Mouse (Mus musculus) forebrain, embryonic 11.5 days (tissue): Measurements from ENCODE around the gene Dmd. TPM values are rescaled to one million over a fixed set of nuclear protein-coding genes. Genes with fewer than 3 reads are reported as not detected.

Experiments used
- ATAC-seq: fragments of 200-750 bp; cut with Nextera tagmentation; replicated peaks from 2 replicates; pipeline ENCODE4 v1.8.0; 2017; ENCODE audit warnings: moderate TSS enrichment; ENCODE audit not compliant: low FRiP score
- DNase-seq: peaks from one replicate; pipeline ENCODE4 v3.0.0-alpha.2; 2017; ENCODE audit warnings: low spot score
- H3K27ac ChIP-seq: fragments of 300-500 bp; sonication (generic); 2 replicates; pipeline ENCODE4 v1.5.1; 2014; ENCODE audit warnings: low read depth, low read length
- H3K27me3 ChIP-seq: fragments of 300-500 bp; sonication (generic); 2 replicates; pipeline ENCODE4 v1.6.1; 2014; ENCODE audit warnings: mild to moderate bottlenecking, low read length, mixed read lengths; ENCODE audit not compliant: control insufficient read depth, insufficient read depth
- H3K36me3 ChIP-seq: fragments of 300-500 bp; sonication (generic); 2 replicates; pipeline ENCODE4 v1.6.1; 2014; ENCODE audit warnings: mild to moderate bottlenecking, low read length, moderate library complexity, mixed read lengths; ENCODE audit not compliant: control insufficient read depth, insufficient read depth
- H3K4me1 ChIP-seq: fragments of 300-500 bp; sonication (generic); replicated peaks from 2 replicates; pipeline ENCODE4 v1.6.1; 2014; ENCODE audit warnings: low read length, mixed read lengths; ENCODE audit not compliant: control insufficient read depth, insufficient read depth
- H3K4me2 ChIP-seq: fragments of 300-500 bp; sonication (generic); 2 replicates; pipeline ENCODE4 v1.6.1; 2014; ENCODE audit warnings: low read depth, mild to moderate bottlenecking, low read length, moderate library complexity, mixed read lengths; ENCODE audit not compliant: severe bottlenecking
- H3K4me3 ChIP-seq: fragments of 300-500 bp; sonication (generic); 2 replicates; pipeline ENCODE4 v1.5.1; 2014; ENCODE audit warnings: low read depth, low read length
- H3K9ac ChIP-seq: fragments of 300-500 bp; sonication (generic); 2 replicates; pipeline ENCODE4 v1.6.1; 2014; ENCODE audit warnings: low read length
- H3K9me3 ChIP-seq: fragments of 300-500 bp; sonication (generic); 2 replicates; pipeline ENCODE4 v1.6.1; 2016; ENCODE audit warnings: low read length, mixed read lengths; ENCODE audit not compliant: control insufficient read depth
- WGBS: fragments of 180-500 bp; shearing (Covaris S2); extraction: QIAGEN DNeasy Blood & Tissue Kit; methylation state at CpG from one replicate; pipeline ENCODE4 v1.1.7; 2014; 5-methylcytosine and 5-hydroxymethylcytosine counted together
- polyA plus RNA-seq: library from polyadenylated mRNA; unstranded; fragments of >200 nt; fragmentation: Nextera tagmentation; extraction: Ambion mirVana; gene quantifications from 2 replicates; pipeline ENCODE4 v1.2.1, GENCODE M21; 2014

The Dmd gene
- polyA plus RNA-seq, 1 experiment from 2014 or later, result 21.5 TPM

DNA sequence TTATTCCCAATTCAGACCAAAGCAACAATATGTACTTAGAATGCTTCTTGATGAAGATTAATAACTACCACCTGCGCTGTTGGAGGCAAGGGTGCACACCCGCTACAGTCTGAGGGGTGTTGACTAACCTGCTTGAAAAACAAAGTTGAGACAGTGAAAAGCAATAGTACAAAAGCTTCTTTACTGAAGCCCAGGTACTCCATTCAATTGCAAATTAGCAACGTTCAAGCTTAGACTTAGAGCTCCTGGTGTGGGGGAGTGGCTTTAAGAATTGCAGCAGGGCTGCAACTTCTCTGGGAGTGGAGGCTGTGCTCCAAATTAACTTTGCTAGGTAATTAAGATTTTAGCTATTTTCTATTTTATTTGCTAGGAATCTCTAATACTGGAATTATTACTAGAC is 1495.3 kb downstream of the Dmd start:
- ATAC-seq, result no peak
- 29% methylated on average over 3 of the region's 3 CpGs for WGBS
- no peaks in the 10 kb centered on the region for H3K27me3 ChIP-seq

DNA sequence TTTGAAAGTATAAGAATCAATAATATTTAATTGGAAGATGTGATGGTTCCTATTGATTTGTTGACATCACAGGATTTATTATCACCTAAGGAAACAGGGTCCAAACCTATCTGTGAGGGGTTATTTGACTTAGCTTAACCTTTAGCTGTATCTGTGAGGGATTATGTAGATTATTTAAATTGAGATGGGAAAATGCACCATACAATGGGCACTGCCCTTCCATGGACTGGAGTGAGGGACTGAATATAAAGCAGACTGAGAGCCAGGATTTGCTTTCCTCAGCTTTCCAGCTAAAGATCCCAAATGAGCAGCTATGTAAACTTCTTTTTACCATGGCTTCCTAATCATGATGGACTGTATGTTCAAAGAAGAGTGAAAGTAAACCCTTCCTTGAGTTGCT is 1496.0 kb downstream of the Dmd start:
- H3K4me2 ChIP-seq, result no peak overlapping the region

More for the DNA sequence above, 1495.3 kb downstream of the Dmd start:
- Histone ChIP-seq H3K4me3 (no peak overlapping the region), H3K4me1 (no peaks in the 10 kb centered on the region), H3K27ac (no peak overlapping the region), H3K9me3 (no peaks in the 10 kb centered on the region), H3K4me2 (no peak overlapping the region), H3K9ac (no peak overlapping the region), H3K36me3 (no peaks in the 10 kb centered on the region)
- no peak for DNase-seq

DNA sequence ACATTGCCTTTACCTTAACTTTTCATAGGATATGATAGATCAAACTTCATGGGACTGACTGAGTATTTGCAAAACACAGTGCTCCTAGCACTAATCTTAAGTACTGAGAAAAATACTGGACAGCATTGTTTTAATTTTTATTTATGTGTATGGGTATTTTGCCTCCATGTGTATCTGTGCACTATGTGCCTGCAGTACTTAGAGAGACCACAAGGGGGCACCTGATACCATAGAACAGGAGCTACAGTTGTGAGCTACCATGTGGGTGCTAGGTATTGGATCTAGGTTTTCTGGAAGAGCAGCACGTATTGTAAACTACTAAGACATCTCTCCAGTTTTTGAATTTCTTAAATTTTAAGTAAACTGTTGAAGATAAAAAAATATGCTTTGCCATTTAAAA is 1505.8 kb downstream of the Dmd start:
- ATAC-seq (0 out of 2 replicates have a peak, but pooled peaks have one; percentile 44), DNase-seq (peak; percentile 48)
- Histone ChIP-seq H3K9ac (no peak overlapping the region), H3K4me1 (no peaks in the 10 kb centered on the region), H3K4me3 (no peak overlapping the region), H3K27ac (no peak overlapping the region), H3K36me3 (no peaks in the 10 kb centered on the region), H3K4me2 (no peak overlapping the region), H3K9me3 (no peaks in the 10 kb centered on the region), H3K27me3 (no peaks in the 10 kb centered on the region)
- WGBS, result 83% methylated on average over 1 of the region's 1 CpGs

More for the DNA sequence above, 1496.0 kb downstream of the Dmd start:
- H3K9me3 ChIP-seq, result no peaks in the 10 kb centered on the region
- H3K9ac ChIP-seq, result no peak overlapping the region
- no peak overlapping the region for H3K27ac ChIP-seq
- no peaks in the 10 kb centered on the region for H3K27me3 ChIP-seq
- no peaks in the 10 kb centered on the region for H3K36me3 ChIP-seq
- ATAC-seq, result no peak
- DNase-seq, result no peak
- H3K4me3 ChIP-seq, result no peak overlapping the region
- no peaks in the 10 kb centered on the region for H3K4me1 ChIP-seq

DNA sequence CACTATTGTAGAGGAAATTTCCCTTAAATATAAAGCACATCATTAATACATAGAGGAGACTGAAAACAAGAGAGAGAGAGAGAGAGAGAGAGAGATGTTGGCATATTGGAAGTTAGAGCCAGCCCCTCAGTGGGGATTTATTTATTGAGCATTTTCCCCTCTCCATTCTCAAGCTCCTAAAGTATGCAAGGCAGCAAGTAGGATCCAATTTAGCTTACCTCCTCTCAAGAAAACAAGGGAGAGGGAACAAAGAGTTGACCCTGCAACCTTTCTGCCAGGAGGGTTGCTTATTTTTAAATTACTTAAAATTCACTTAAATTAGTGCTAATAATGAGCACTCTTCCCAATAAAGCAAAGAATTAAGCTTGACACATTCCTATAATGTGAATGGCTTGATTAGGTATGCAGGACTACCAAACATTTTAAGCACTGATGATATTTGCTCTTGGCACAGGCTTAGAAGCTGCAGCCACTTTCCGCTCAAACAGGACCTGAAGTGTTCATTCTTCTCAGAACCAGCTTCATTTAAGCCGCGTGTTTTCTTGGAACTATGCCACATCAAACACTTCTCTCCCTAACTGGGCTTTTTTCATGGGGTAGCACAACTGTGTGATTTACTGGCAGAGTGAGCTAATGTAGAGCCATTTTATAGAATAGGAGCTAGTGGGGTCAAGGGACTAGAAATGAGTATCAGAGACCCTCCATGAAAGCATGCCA is 1566.1 kb downstream of the Dmd start:
- Histone ChIP-seq H3K4me3 (no peak overlapping the region), H3K4me1 (no peaks in the 10 kb centered on the region), H3K4me2 (no peak overlapping the region), H3K9ac (no peak overlapping the region), H3K36me3 (no peaks in the 10 kb centered on the region), H3K27ac (no peak overlapping the region), H3K27me3 (no peaks in the 10 kb centered on the region), H3K9me3 (no peaks in the 10 kb centered on the region)
- DNase-seq (peak; percentile 49), ATAC-seq (peak; percentile 89)
- 34% methylated on average over 3 of the region's 3 CpGs for WGBS

DNA sequence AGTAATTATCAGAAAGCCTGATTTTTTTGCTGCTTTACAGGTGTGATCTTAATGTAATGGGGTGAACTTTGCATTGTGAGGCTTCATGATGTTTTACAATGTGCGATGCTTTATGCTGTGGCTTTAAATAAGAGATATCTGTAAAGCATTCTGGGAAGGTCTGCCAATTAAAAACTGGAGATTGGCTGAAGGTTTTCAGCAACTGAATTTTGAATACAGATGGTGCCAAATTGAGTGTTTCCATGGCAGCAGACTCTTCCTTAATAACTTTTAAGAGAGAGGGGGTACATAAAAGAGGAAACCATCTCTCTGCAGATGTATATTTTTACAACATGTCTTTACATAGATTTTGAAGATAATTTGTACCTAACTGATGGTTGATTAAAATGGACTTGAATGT is 1603.3 kb downstream of the Dmd start:
- Histone ChIP-seq H3K4me2 (no peak overlapping the region), H3K27me3 (no peaks in the 10 kb centered on the region), H3K36me3 (no peaks in the 10 kb centered on the region), H3K4me3 (no peak overlapping the region), H3K27ac (no peak overlapping the region), H3K9ac (no peak overlapping the region), H3K4me1 (no peaks in the 10 kb centered on the region), H3K9me3 (no peaks in the 10 kb centered on the region)
- DNase-seq (no peak), ATAC-seq (no peak)
- 86% methylated on average over 1 of the region's 1 CpGs for WGBS

DNA sequence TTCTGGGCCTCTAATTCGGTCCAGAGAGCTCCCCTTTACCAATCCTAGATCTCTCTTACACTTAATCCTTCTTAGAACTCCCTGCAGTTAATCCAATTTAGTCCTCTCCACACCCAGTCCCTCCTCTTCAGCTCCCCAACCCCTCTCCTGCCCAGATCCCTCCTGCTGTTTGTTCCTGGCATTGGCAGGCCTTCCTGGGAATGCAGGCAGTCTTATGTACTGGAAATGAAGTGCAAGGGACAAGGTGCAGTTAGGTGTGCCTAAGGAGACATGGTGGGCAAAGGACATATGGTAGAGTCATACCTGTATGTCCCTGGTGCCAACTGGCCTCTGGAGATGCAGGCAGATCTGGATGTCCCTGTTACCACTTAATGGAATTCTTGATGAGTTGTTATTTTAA is 1604.8 kb downstream of the Dmd start:
- H3K36me3 ChIP-seq, result no peaks in the 10 kb centered on the region
- no peak overlapping the region for H3K27ac ChIP-seq
- no peak for ATAC-seq

DNA sequence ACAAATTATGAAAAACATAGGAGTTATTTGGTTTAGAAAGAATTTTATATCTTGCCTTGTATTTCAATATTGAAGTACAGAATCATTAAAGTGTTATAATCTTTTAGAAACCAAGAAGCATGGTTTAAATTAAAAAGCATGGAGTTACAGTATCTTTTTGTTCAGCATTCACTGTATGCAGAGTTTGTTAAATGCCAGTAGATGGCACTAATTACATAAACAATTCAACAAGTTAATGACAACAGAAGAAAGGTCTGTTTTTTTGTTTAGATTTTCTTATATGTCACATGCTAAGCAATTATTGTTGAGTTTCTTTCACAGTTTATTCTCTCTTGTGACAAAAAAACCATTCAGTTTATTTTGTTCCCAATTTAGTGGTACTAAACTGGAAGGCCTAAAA is 1649.8 kb downstream of the Dmd start:
- H3K4me3 ChIP-seq, result no peak overlapping the region
- ATAC-seq, result no peak

More for the DNA sequence above, 1604.8 kb downstream of the Dmd start:
- H3K27me3 ChIP-seq, result no peaks in the 10 kb centered on the region
- H3K4me1 ChIP-seq, result no peaks in the 10 kb centered on the region
- no peak overlapping the region for H3K4me2 ChIP-seq
- H3K9me3 ChIP-seq, result no peaks in the 10 kb centered on the region
- no peak overlapping the region for H3K9ac ChIP-seq
- 10% methylated on average over 1 of the region's 1 CpGs for WGBS
- no peak overlapping the region for H3K4me3 ChIP-seq
- DNase-seq, result no peak

DNA sequence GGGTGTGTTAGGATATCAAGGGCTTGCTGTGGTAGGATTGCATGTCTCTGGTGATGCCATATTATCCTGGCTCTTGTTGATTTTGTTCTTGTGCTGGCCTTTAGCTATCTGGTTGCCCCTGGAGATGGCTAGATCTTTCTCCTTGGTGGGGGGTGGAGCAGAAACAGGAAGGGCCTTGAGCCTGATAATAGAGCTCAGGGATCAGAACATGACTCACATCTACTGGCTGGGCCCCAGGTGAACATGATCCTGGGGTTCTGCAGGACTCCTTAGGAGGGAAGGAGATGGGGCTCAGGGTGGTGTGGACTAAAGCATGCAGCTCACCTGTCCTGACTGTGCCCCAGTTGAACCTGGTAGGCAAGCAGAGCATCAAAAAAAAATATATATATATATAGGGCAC is 1691.8 kb downstream of the Dmd start:
- Histone ChIP-seq H3K4me1 (no peaks in the 10 kb centered on the region), H3K27ac (no peak overlapping the region), H3K27me3 (no peaks in the 10 kb centered on the region), H3K4me2 (no peak overlapping the region), H3K9ac (no peak overlapping the region), H3K36me3 (no peaks in the 10 kb centered on the region), H3K4me3 (no peak overlapping the region), H3K9me3 (no peaks in the 10 kb centered on the region)
- ATAC-seq, result no peak
- no peak for DNase-seq

More for the DNA sequence above, 1649.8 kb downstream of the Dmd start:
- no peak overlapping the region for H3K9ac ChIP-seq
- H3K36me3 ChIP-seq, result no peaks in the 10 kb centered on the region
- no peaks in the 10 kb centered on the region for H3K27me3 ChIP-seq
- H3K4me2 ChIP-seq, result no peak overlapping the region
- H3K4me1 ChIP-seq, result no peaks in the 10 kb centered on the region
- H3K9me3 ChIP-seq, result no peaks in the 10 kb centered on the region
- H3K27ac ChIP-seq, result no peak overlapping the region
- DNase-seq, result no peak

DNA sequence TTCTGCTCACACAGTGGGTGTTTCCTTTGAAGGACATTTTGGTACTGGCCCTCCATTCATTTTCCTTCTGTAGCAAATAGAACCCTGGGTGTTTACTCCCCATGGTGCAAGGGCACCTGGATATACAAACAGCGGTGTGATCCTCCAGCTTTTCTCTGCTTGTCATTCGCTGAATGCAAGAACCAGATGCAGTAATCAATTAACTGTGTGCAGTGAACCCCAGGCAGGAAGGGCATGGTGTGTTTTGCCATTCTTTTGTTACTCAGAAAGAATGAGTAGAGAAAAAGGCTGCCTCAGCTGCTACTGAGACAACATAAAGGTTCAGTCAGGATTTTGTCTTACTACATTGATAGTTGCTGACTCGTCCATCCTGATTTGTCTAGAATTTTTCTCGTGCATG is 1799.0 kb downstream of the Dmd start:
- Histone ChIP-seq H3K4me1 (no peaks in the 10 kb centered on the region), H3K27ac (no peak overlapping the region), H3K4me2 (no peak overlapping the region), H3K36me3 (no peaks in the 10 kb centered on the region), H3K4me3 (no peak overlapping the region), H3K9me3 (no peaks in the 10 kb centered on the region), H3K27me3 (no peaks in the 10 kb centered on the region), H3K9ac (no peak overlapping the region)
- peak; percentile 69 for ATAC-seq
- DNase-seq, result peak; percentile 49
- WGBS, result 31% methylated on average over 4 of the region's 4 CpGs
